Mouse (Mus musculus) stomach, embryonic 14.5 days (tissue): ENCODE results near the gene Slc12a9. TPM values are rescaled to one million over a fixed set of nuclear protein-coding genes. Genes with fewer than 3 reads are reported as not detected.
A peak's percentile ranks its signal among the peaks of the same experiment; 100 is the strongest.

Source experiments
- ATAC-seq: fragments of 200-750 bp; cut with Nextera tagmentation; 2 replicates; pipeline ENCODE4 v1.8.0; 2017; ENCODE audit warnings: low read depth, moderate TSS enrichment; ENCODE audit not compliant: insufficient number of reproducible peaks, insufficient read depth, low FRiP score
- H3K27ac ChIP-seq: fragments of 300-500 bp; sonication (generic); 2 replicates; pipeline ENCODE4 v1.5.1; 2014; ENCODE audit warnings: mild to moderate bottlenecking, low read length, moderate library complexity, mixed read lengths
- H3K27me3 ChIP-seq: fragments of 300-500 bp; sonication (generic); 2 replicates; pipeline ENCODE4 v1.6.1; 2014; ENCODE audit warnings: low read length, control low read depth, mixed read lengths; ENCODE audit not compliant: control insufficient read depth, insufficient read depth
- H3K36me3 ChIP-seq: fragments of 300-500 bp; sonication (generic); 2 replicates; pipeline ENCODE4 v1.6.1; 2014; ENCODE audit warnings: mild to moderate bottlenecking, control low read depth, low read length, moderate library complexity, mixed read lengths; ENCODE audit not compliant: control insufficient read depth, insufficient read depth
- H3K4me1 ChIP-seq: fragments of 300-500 bp; sonication (generic); 2 replicates; pipeline ENCODE4 v1.6.1; 2014; ENCODE audit warnings: low read length, control low read depth, mixed read lengths; ENCODE audit not compliant: control insufficient read depth, insufficient read depth
- H3K4me2 ChIP-seq: fragments of 300-500 bp; sonication (generic); replicated peaks from 2 replicates; pipeline ENCODE4 v1.6.1; 2014; ENCODE audit warnings: low read depth, low read length, control low read depth
- H3K4me3 ChIP-seq: fragments of 300-500 bp; sonication (generic); 2 replicates; pipeline ENCODE4 v1.5.1; 2014; ENCODE audit warnings: low read depth, low read length, control low read depth
- H3K9ac ChIP-seq: fragments of 300-500 bp; sonication (generic); replicated peaks from 2 replicates; pipeline ENCODE4 v1.6.1; 2014; ENCODE audit warnings: low read depth, mild to moderate bottlenecking, control low read depth, low read length, moderate library complexity, mixed read lengths
- H3K9me3 ChIP-seq: fragments of 300-500 bp; sonication (generic); 2 replicates; pipeline ENCODE4 v1.6.1; 2016; ENCODE audit warnings: low read depth, low read length, control low read depth; ENCODE audit not compliant: control insufficient read depth
- WGBS: fragments of 180-500 bp; shearing (Covaris S2); extraction: QIAGEN DNeasy Blood & Tissue Kit; methylation state at CpG from one replicate; pipeline ENCODE4 v1.1.7; 2014; 5-methylcytosine and 5-hydroxymethylcytosine counted together
- polyA plus RNA-seq: library from polyadenylated mRNA; unstranded; fragments of >200 nt; fragmentation: Nextera tagmentation; extraction: Ambion mirVana; gene quantifications from 2 replicates; pipeline ENCODE4 v1.2.1, GENCODE M21; 2014

Gene Slc12a9
- polyA plus RNA-seq, 1 experiment from 2014 or later, result 10.1 TPM

- H3K9ac ChIP-seq, result peak within 1 kb of the TSS; percentile 87
- H3K36me3 ChIP-seq, result peaks cover 11% of the 10 kb centered on the region
- under 1% methylated on average over 32 of the region's 32 CpGs for WGBS
- H3K4me1 ChIP-seq, result peaks cover 26% of the 10 kb centered on the region; the same call in 1 of the 2 replicates
- peak within 1 kb of the TSS; percentile 98 for H3K27ac ChIP-seq
- peak within 1 kb of the TSS; percentile 97 for H3K4me2 ChIP-seq
- ATAC-seq, result peak; percentile 96
- peak within 1 kb of the TSS; percentile 89 for H3K4me3 ChIP-seq
- no peaks in the 10 kb centered on the region for H3K27me3 ChIP-seq
- no peaks in the 10 kb centered on the region for H3K9me3 ChIP-seq
Observed at GRCm38 (mm10) chr5:137349384-137350204, 16.2 kb upstream of the Slc12a9 start, which contains the start of gene Ephb4. Gene Ephb4, plus strand, starts transcription at chr5:137350109.

DNA sequence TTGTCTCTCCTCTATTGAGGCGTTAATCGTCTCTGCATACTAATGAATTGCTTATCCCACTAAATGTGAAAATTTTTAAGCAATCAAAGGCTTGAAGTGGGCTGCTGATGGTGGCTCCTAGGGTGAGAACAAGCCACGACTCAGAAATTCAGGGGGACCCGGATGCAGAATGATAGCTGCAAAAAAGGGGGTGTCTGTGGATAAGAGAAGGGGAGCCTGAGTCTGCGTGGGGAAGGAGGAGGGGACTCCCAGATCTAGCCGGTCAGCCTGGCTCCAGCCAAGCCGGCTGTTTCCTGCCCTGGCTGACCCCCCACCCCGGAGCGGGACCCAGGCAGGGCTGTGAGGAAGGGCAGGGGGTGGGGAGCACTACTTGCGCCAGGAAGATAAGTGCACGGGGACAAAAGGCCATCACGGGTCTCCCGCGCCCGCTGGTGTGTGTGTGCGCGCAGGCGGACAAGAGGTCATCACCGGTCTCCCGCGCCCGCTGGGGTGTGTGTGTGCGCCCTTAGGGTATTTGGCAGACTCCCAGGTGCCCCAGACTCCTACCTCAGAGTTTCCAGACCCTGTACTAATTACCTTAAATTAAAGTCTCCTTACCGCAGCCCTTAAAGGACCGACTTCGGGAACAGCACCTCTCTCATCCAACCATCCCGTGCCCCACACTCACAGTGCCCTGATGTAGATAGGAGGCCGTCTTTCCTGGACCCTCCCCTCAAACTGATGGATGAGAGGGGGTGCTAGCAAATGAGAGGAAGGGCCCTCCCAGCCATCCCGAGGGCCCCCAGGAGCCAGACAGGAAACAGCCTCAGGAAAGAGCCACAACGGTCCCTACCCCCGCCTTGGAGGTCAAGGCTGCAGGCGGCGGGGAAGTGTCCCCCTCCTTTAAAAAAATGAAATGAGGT lies 15.3 kb upstream of the Slc12a9 start:
- Histone ChIP-seq H3K36me3 (peaks cover 2% of the 10 kb centered on the region; the same call in 1 of the 2 replicates), H3K4me2 (peak overlapping the region; percentile 97), H3K4me3 (peak overlapping the region; percentile 89), H3K9ac (peak overlapping the region; percentile 36; the same call in 1 of the 2 replicates), H3K27me3 (no peaks in the 10 kb centered on the region), H3K9me3 (no peaks in the 10 kb centered on the region), H3K27ac (peak overlapping the region; percentile 93), H3K4me1 (peaks cover 26% of the 10 kb centered on the region; the same call in 1 of the 2 replicates)
- WGBS, result 3% methylated on average over 31 of the region's 33 CpGs
- ATAC-seq, result no peak

DNA sequence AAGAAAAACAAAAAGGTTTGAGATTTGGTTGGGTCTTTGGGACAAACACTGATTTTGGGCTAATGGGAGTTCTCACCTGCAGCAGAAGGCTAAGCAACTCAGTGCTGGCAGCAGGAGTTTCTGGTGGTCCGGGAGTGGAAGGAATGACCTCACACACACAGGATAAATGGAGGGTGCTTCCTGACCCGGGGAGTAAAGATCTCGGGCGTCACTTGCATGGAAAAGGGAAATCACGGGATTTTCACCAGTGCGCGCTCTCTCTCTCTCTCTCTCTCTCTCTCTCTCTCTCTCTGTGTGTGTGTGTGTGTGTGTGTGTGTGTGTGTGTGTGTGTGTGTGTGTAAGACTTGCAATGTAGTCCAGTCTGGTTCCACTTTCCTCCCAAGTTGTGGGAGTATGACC lies 14.5 kb upstream of the Slc12a9 start:
- no peaks in the 10 kb centered on the region for H3K27me3 ChIP-seq
- ATAC-seq, result no peak
- no peak overlapping the region for H3K4me3 ChIP-seq
- WGBS, result 22% methylated on average over 7 of the region's 7 CpGs
- peak overlapping the region; percentile 93; the same call in 1 of the 2 replicates for H3K27ac ChIP-seq
- H3K36me3 ChIP-seq, result no peaks in the 10 kb centered on the region
- H3K9me3 ChIP-seq, result no peaks in the 10 kb centered on the region
- peak overlapping the region; percentile 97; the same call in 1 of the 2 replicates for H3K4me2 ChIP-seq
- peaks cover 26% of the 10 kb centered on the region; the same call in 1 of the 2 replicates for H3K4me1 ChIP-seq
- H3K9ac ChIP-seq, result no peak overlapping the region

- H3K4me1 ChIP-seq, result peaks cover 18% of the 10 kb centered on the region; the same call in 1 of the 2 replicates
- no peaks in the 10 kb centered on the region for H3K36me3 ChIP-seq
- H3K9me3 ChIP-seq, result no peaks in the 10 kb centered on the region
- no peak overlapping the region for H3K9ac ChIP-seq
- no peak overlapping the region for H3K4me2 ChIP-seq
- H3K4me3 ChIP-seq, result no peak overlapping the region
- peak overlapping the region; percentile 58; the same call in 1 of the 2 replicates for H3K27ac ChIP-seq
- no peak for ATAC-seq
- WGBS, result 76% methylated on average over 4 of the region's 4 CpGs
- no peaks in the 10 kb centered on the region for H3K27me3 ChIP-seq
Observed at GRCm38 (mm10) chr5:137346983-137347382, 13.6 kb upstream of the Slc12a9 start.

- no peak overlapping the region for H3K9ac ChIP-seq
- H3K4me1 ChIP-seq, result peaks cover 18% of the 10 kb centered on the region; the same call in 1 of the 2 replicates
- H3K36me3 ChIP-seq, result no peaks in the 10 kb centered on the region
- H3K9me3 ChIP-seq, result no peaks in the 10 kb centered on the region
- 42% methylated on average over 1 of the region's 1 CpGs for WGBS
- peak overlapping the region; percentile 66; the same call in 1 of the 2 replicates for H3K27ac ChIP-seq
- no peak for ATAC-seq
- no peaks in the 10 kb centered on the region for H3K27me3 ChIP-seq
- H3K4me3 ChIP-seq, result no peak overlapping the region
- peak overlapping the region; percentile 26 for H3K4me2 ChIP-seq
Observed at GRCm38 (mm10) chr5:137346388-137346787, 13.0 kb upstream of the Slc12a9 start.

GRCm38 (mm10) chr5:137345821-137346220 lies 12.4 kb upstream of the Slc12a9 start:
- Histone ChIP-seq H3K4me2 (peak overlapping the region; percentile 26), H3K4me3 (no peak overlapping the region), H3K9ac (no peak overlapping the region), H3K27me3 (no peaks in the 10 kb centered on the region), H3K4me1 (peaks cover 18% of the 10 kb centered on the region; the same call in 1 of the 2 replicates), H3K9me3 (no peaks in the 10 kb centered on the region), H3K27ac (peak overlapping the region; percentile 66; the same call in 1 of the 2 replicates), H3K36me3 (no peaks in the 10 kb centered on the region)
- peak; percentile 21; the same call in 1 of the 2 replicates for ATAC-seq
- WGBS, result 11% methylated on average over 9 of the region's 9 CpGs

DNA sequence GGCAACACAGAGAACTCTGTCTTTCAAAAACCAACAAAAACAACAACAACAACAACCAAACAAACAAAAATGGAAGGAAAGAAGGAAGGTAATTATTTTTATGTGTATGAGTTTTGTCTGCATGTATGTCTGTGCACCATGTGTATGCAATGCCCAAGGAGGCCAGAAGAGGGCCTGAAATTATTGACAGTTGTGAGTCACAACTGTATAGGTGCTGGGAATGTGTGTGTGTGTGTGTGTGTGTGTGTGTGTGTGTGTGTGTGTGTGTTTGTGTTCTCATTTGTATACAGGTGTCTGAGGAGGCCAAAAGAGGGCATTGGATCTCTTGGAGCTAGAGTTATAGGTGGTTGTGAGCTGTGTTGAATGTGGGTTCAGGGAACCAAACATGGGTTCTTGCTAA lies 10.5 kb upstream of the Slc12a9 start:
- no peak overlapping the region for H3K4me3 ChIP-seq
- H3K27ac ChIP-seq, result no peak overlapping the region
- peaks cover 23% of the 10 kb centered on the region for H3K4me1 ChIP-seq

GRCm38 (mm10) chr5:137343412-137343811 lies 10.0 kb upstream of the Slc12a9 start:
- Histone ChIP-seq H3K36me3 (no peaks in the 10 kb centered on the region), H3K27ac (no peak overlapping the region), H3K4me3 (no peak overlapping the region), H3K4me2 (no peak overlapping the region), H3K9ac (no peak overlapping the region), H3K9me3 (no peaks in the 10 kb centered on the region), H3K27me3 (no peaks in the 10 kb centered on the region), H3K4me1 (peaks cover 21% of the 10 kb centered on the region)
- WGBS, result 89% methylated on average over 5 of the region's 5 CpGs
- ATAC-seq, result no peak

More for the DNA sequence above, 10.5 kb upstream of the Slc12a9 start:
- no peaks in the 10 kb centered on the region for H3K27me3 ChIP-seq
- H3K9me3 ChIP-seq, result no peaks in the 10 kb centered on the region
- no peak for ATAC-seq
- H3K9ac ChIP-seq, result no peak overlapping the region
- H3K4me2 ChIP-seq, result no peak overlapping the region
- H3K36me3 ChIP-seq, result no peaks in the 10 kb centered on the region
